Mouse (Mus musculus): Measurements from ENCODE around the gene Noa1.

GRCm38 (mm10) chr5:77357405-77358149 lies 47.7 kb upstream of the Noa1 start:
- no peak for TF ChIP-seq USF1 (IDR thresholded peaks at IDR 0.05; ENCODE audit: low read depth)
- TF ChIP-seq CTCF (IDR thresholded peaks at IDR 0.05; ENCODE audit: control insufficient read depth, insufficient read depth, insufficient read length) = no peak
- TF ChIP-seq MAX (IDR thresholded peaks at IDR 0.05) = no peak
- peak; percentile 68 for TF ChIP-seq CEBPB (IDR thresholded peaks at IDR 0.05; ENCODE audit: low read depth)
- no peak for TF ChIP-seq MYOG (IDR thresholded peaks at IDR 0.05; ENCODE audit: control insufficient read depth, extremely low read depth, insufficient read length)
- TF ChIP-seq MYOD1 (IDR thresholded peaks at IDR 0.05; ENCODE audit: control insufficient read depth, insufficient read length, low read depth) = no peak
- TF ChIP-seq FOSL1 (IDR thresholded peaks at IDR 0.05; ENCODE audit: insufficient read depth, low read length, poor library complexity, severe bottlenecking) = no peak

Measured in C2C12 (cell line).